ENCODE assay signal across 9 mouse cellular contexts in genomic region chr2:165215103-165215951, GRCm38 (mm10). TPM values are rescaled to one million over a fixed set of nuclear protein-coding genes. Genes with fewer than 3 reads are reported as not detected.
DNase-seq lines count a peak whose midpoint lies in the region; ATAC-seq and TF ChIP-seq lines count a peak whose summit lies in the region.
"Had no signal": no experiment of that assay in that cellular context is flagged by ENCODE, and none has a peak within 500 bp of the region (broad histone marks: within the 10 kb centered on the region; RNA-seq: fewer than 3 reads in every experiment).

No protein-coding gene starts in this region.

- H3K9ac ChIP-seq in kidney, postnatal 0 days (ENCODE audit: low read depth, low read length): no peak overlapping the region
- H3K9ac ChIP-seq in forebrain, embryonic 14.5 days (ENCODE audit: low read length): peak overlapping the region; percentile 43; the same call in 1 of the 2 replicates
- peak overlapping the region; percentile 16; the same call in 1 of the 2 replicates for H3K9ac ChIP-seq in limb, embryonic 14.5 days (ENCODE audit: low read depth, low read length, severe bottlenecking)
- no peak overlapping the region for H3K9ac ChIP-seq in stomach, postnatal 0 days (ENCODE audit: low read length)

- no peak overlapping the region for H3K4me3 ChIP-seq in kidney, postnatal 0 days (replicated peaks; ENCODE audit: low read depth, low read length)
- peak overlapping the region; percentile 6; the same call in 1 of the 2 replicates for H3K4me3 ChIP-seq in forebrain, embryonic 14.5 days (ENCODE audit: low read depth, low read length)
- peak overlapping the region; percentile 11 for H3K4me3 ChIP-seq in limb, embryonic 14.5 days (replicated peaks; ENCODE audit: low read length)
- no peak overlapping the region for H3K4me3 ChIP-seq in stomach, postnatal 0 days (ENCODE audit: low read depth, low read length)

- H3K4me2 ChIP-seq in kidney, postnatal 0 days (ENCODE audit: low read length): peak overlapping the region; percentile 37
- H3K4me2 ChIP-seq in forebrain, embryonic 14.5 days (ENCODE audit: low read length): peak overlapping the region; percentile 47
- H3K4me2 ChIP-seq in limb, embryonic 14.5 days (replicated peaks; ENCODE audit: low read depth, low read length, severe bottlenecking): peak overlapping the region; percentile 39
- H3K4me2 ChIP-seq in stomach, postnatal 0 days (replicated peaks; ENCODE audit: low read depth): peak overlapping the region; percentile 25

- H3K9me3 ChIP-seq in kidney, postnatal 0 days (replicated peaks; ENCODE audit: low read length): no peaks in the 10 kb centered on the region
- H3K9me3 ChIP-seq in forebrain, embryonic 14.5 days (replicated peaks; ENCODE audit: control insufficient read depth, low read length): no peaks in the 10 kb centered on the region
- no peaks in the 10 kb centered on the region for H3K9me3 ChIP-seq in limb, embryonic 14.5 days (ENCODE audit: control insufficient read depth, low read length)
- H3K9me3 ChIP-seq in stomach, postnatal 0 days (ENCODE audit: control insufficient read depth, low read length): no peaks in the 10 kb centered on the region

- no peak for TF ChIP-seq EP300 in stomach, postnatal 0 days (optimal IDR thresholded peaks at IDR 0.05)

- 0 out of 2 replicates have a peak, but pooled peaks cover 7% of the 10 kb centered on the region for H3K4me1 ChIP-seq in kidney, postnatal 0 days (replicated peaks; ENCODE audit: insufficient read depth, low read length)
- peaks cover 30% of the 10 kb centered on the region for H3K4me1 ChIP-seq in forebrain, embryonic 14.5 days (ENCODE audit: control insufficient read depth, insufficient read depth, low read length)
- peaks cover 8% of the 10 kb centered on the region for H3K4me1 ChIP-seq in limb, embryonic 14.5 days (ENCODE audit: control insufficient read depth, insufficient read depth, low read length)
- no peaks in the 10 kb centered on the region for H3K4me1 ChIP-seq in stomach, postnatal 0 days (replicated peaks; ENCODE audit: control insufficient read depth, insufficient read depth)

- TF ChIP-seq POLR2A in brain, embryonic 14.5 days (IDR thresholded peaks at IDR 0.05; ENCODE audit: borderline replicate concordance, extremely low read depth, insufficient read depth, insufficient read length, poor library complexity, severe bottlenecking): no peak
- TF ChIP-seq POLR2A in limb, embryonic 14.5 days (IDR thresholded peaks at IDR 0.05; ENCODE audit: borderline replicate concordance, extremely low read depth, insufficient read depth, insufficient read length): no peak

- H3K27me3 ChIP-seq in kidney, postnatal 0 days (ENCODE audit: insufficient read depth, low read length): peaks cover 64% of the 10 kb centered on the region
- H3K27me3 ChIP-seq in forebrain, embryonic 14.5 days (replicated peaks; ENCODE audit: control insufficient read depth, insufficient read depth, low read length): 0 out of 2 replicates have a peak, but pooled peaks cover 6% of the 10 kb centered on the region
- peaks cover 65% of the 10 kb centered on the region for H3K27me3 ChIP-seq in limb, embryonic 14.5 days (ENCODE audit: control insufficient read depth, insufficient read depth, low read length)
- peaks cover 16% of the 10 kb centered on the region; the same call in 1 of the 2 replicates for H3K27me3 ChIP-seq in stomach, postnatal 0 days (ENCODE audit: control insufficient read depth, insufficient read depth, low read length)

- TF ChIP-seq CTCF in kidney, postnatal 0 days (IDR thresholded peaks at IDR 0.05; ENCODE audit: low read depth): no peak
- no peak for TF ChIP-seq CTCF in brain, embryonic 14.5 days (IDR thresholded peaks at IDR 0.05; ENCODE audit: borderline replicate concordance, extremely low read depth, insufficient read depth, insufficient read length)
- no peak for TF ChIP-seq CTCF in stomach, postnatal 0 days (IDR thresholded peaks at IDR 0.05; ENCODE audit: low read depth)

- no peaks in the 10 kb centered on the region for H3K36me3 ChIP-seq in kidney, postnatal 0 days (ENCODE audit: insufficient read depth, low read length)
- no peaks in the 10 kb centered on the region for H3K36me3 ChIP-seq in forebrain, embryonic 14.5 days (ENCODE audit: control insufficient read depth, insufficient read depth, low read length)
- no peaks in the 10 kb centered on the region for H3K36me3 ChIP-seq in limb, embryonic 14.5 days (ENCODE audit: control insufficient read depth, insufficient read depth, low read length)
- H3K36me3 ChIP-seq in stomach, postnatal 0 days (ENCODE audit: control insufficient read depth, insufficient read depth, low read length): no peaks in the 10 kb centered on the region

- WGBS in kidney, postnatal 0 days: 2% methylated on average over 39 of the region's 39 CpGs
- WGBS in forebrain, embryonic 14.5 days: 2% methylated on average over 39 of the region's 39 CpGs
- WGBS in limb, embryonic 14.5 days: 2% methylated on average over 38 of the region's 39 CpGs
- 3% methylated on average over 39 of the region's 39 CpGs for WGBS in stomach, postnatal 0 days

- peak; percentile 42; the same call in 1 of the 2 replicates for ATAC-seq in kidney, postnatal 0 days (replicated peaks; ENCODE audit: low FRiP score, low read depth)
- ATAC-seq in forebrain, embryonic 14.5 days: peak; percentile 75
- ATAC-seq in limb, embryonic 14.5 days (ENCODE audit: low FRiP score, low read depth): peak; percentile 57; the same call in 1 of the 2 replicates
- no peak for ATAC-seq in stomach, postnatal 0 days (ENCODE audit: low FRiP score, low TSS enrichment)
- no peak for ATAC-seq in monocyte, adult 5-6 weeks (replicated peaks; ENCODE audit: insufficient number of reproducible peaks, low FRiP score, low TSS enrichment, poor library complexity, severe bottlenecking)

- peak; percentile 54 for DNase-seq in kidney, postnatal 0 days (ENCODE audit: low spot score)
- DNase-seq in kidney, adult 8-10 months: no peak
- DNase-seq in brain, embryonic 14.5 days (ENCODE audit: low read depth): peak; percentile 95
- DNase-seq in forebrain, embryonic 14.5 days (ENCODE audit: low spot score): peak; percentile 84
- peak; percentile 23 for DNase-seq in limb, embryonic 14.5 days (ENCODE audit: low spot score)
- no peak for DNase-seq in stomach, postnatal 0 days (ENCODE audit: low spot score)
- no peak for DNase-seq in urinary bladder, adult 2 months (ENCODE audit: low spot score)

- H3K27ac ChIP-seq in kidney, postnatal 0 days: no peak overlapping the region
- peak overlapping the region; percentile 60; the same call in 1 of the 2 replicates for H3K27ac ChIP-seq in forebrain, embryonic 14.5 days (ENCODE audit: low read depth, low read length)
- H3K27ac ChIP-seq in limb, embryonic 14.5 days (replicated peaks; ENCODE audit: low read depth, low read length): no peak overlapping the region
- no peak overlapping the region for H3K27ac ChIP-seq in stomach, postnatal 0 days (replicated peaks)

RNA-seq across cellular contexts. Expression of gene Cdh22, which starts 19.3 kb away (rescaled TPM):
- 1.5 and 1.6 TPM in 2 replicates for polyA plus RNA-seq in kidney, postnatal 0 days (2015; fragmentation: Nextera tagmentation; extraction: Ambion mirVana)
- 14.7 and 25.7 TPM in 2 replicates for polyA plus RNA-seq in brain, embryonic 14.5 days (2012; rRNA removed)
- 4.8 and 4.9 TPM in 2 replicates for polyA plus RNA-seq in forebrain, embryonic 14.5 days (2014; fragmentation: Nextera tagmentation; extraction: Ambion mirVana)
- 0.30 and 0.42 TPM in 2 replicates for polyA plus RNA-seq in limb, embryonic 14.5 days (2012; rRNA removed)
- polyA plus RNA-seq in limb, embryonic 14.5 days (2014; fragmentation: Nextera tagmentation; extraction: Ambion mirVana): 0.29 and 0.40 TPM in 2 replicates
- polyA plus RNA-seq in stomach, postnatal 0 days (2015; fragmentation: Nextera tagmentation; extraction: Ambion mirVana): 0.05 and 0.08 TPM in 2 replicates
- polyA plus RNA-seq in urinary bladder, adult 2 months (2012; rRNA removed): 0.98 and 1.1 TPM in 2 replicates
- total RNA-seq in monocyte, adult 5-6 weeks (2017): 0.57 to 8.1 TPM (median 2.1 TPM) in 3 replicates
- total RNA-seq: hematopoietic stem cell, adult 5-6 weeks had no signal

Comparison
In these comparisons a context has a peak if more than half of its experiments do, and no peak if none do; other contexts are left out.
1. DNase-seq: peak in kidney, postnatal 0 days (single experiment), brain, embryonic 14.5 days (single experiment), forebrain, embryonic 14.5 days (single experiment) and limb, embryonic 14.5 days (single experiment); none in kidney, adult 8-10 months (0 of 2), stomach, postnatal 0 days (single experiment) and urinary bladder, adult 2 months (single experiment).
2. ATAC-seq: peak in kidney, postnatal 0 days (single experiment), forebrain, embryonic 14.5 days (single experiment) and limb, embryonic 14.5 days (single experiment); none in stomach, postnatal 0 days (single experiment) and monocyte, adult 5-6 weeks (single experiment).
3. H3K4me3 ChIP-seq: peak in forebrain, embryonic 14.5 days (single experiment) and limb, embryonic 14.5 days (single experiment); none in kidney, postnatal 0 days (single experiment) and stomach, postnatal 0 days (single experiment).
4. H3K9ac ChIP-seq: peak in forebrain, embryonic 14.5 days (single experiment) and limb, embryonic 14.5 days (single experiment); none in kidney, postnatal 0 days (single experiment) and stomach, postnatal 0 days (single experiment).
5. Peak in every context shown above with its lines, with median percentiles within 50 percentile points of each other: H3K4me2 ChIP-seq.